Mouse (Mus musculus): Measurements from ENCODE around the gene Tmem229b. TPM values are rescaled to one million over a fixed set of nuclear protein-coding genes. Genes with fewer than 3 reads are reported as not detected.

Gene Tmem229b
- polyA plus RNA-seq (2011; ENCODE audit: insufficient read depth, insufficient read length, low replicate concordance, missing spikeins) = 6.2 and 18.7 TPM in 2 replicates

GRCm38 (mm10) chr12:79007126-79007753, at the start of gene Tmem229b:
TSS of gene Tmem229b (minus strand) at chr12:79007627.
- peak within 1 kb of the TSS; percentile 81 for H3K4me3 ChIP-seq (replicated peaks; ENCODE audit: control insufficient read depth, low read depth, low read length)
- peaks cover 3% of the 10 kb centered on the region; the same call in 1 of the 2 replicates for H3K4me1 ChIP-seq (ENCODE audit: control insufficient read depth, insufficient read depth, low read length)
- TF ChIP-seq POLR2A (IDR thresholded peaks at IDR 0.05; ENCODE audit: borderline replicate concordance, control insufficient read depth, low read depth, low read length) (no peak), CTCF (IDR thresholded peaks at IDR 0.05; ENCODE audit: control insufficient read depth, insufficient read depth, low read length) (no peak)
- peak within 1 kb of the TSS; percentile 70 for H3K27ac ChIP-seq (ENCODE audit: control insufficient read depth, insufficient read depth, low read depth, low read length, poor library complexity)
- WGBS = 3% methylated on average over 44 of the region's 49 CpGs

DNA sequence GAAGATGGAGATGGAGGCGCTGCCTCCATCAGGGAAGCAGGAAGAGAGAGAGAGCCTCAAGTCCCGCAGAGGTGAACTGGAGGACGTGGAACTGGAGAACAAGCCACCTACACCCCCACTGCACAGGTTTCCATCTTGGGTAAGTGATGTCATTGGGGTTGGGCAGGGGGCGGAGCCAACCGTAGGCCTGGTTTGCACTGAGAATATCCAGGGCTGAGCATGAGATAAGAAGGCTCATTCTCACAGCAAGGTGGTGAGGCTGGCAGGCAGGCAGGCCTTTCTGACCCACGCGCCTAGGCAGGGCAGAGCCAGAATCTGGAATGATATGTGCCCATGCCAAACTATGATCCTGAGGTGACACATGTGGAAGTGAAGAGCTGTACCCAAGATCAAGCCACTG, 47.8 kb upstream of the Tmem229b start:
- Histone ChIP-seq H3K4me1 (ENCODE audit: control insufficient read depth, insufficient read depth, low read length) (no peaks in the 10 kb centered on the region; the same call in 1 of the 2 replicates), H3K27ac (ENCODE audit: control insufficient read depth, insufficient read depth, low read depth, low read length, poor library complexity) (no peak overlapping the region), H3K4me3 (replicated peaks; ENCODE audit: control insufficient read depth, low read depth, low read length) (no peak overlapping the region)
- TF ChIP-seq POLR2A (IDR thresholded peaks at IDR 0.05; ENCODE audit: borderline replicate concordance, control insufficient read depth, low read depth, low read length) (no peak), CTCF (IDR thresholded peaks at IDR 0.05; ENCODE audit: control insufficient read depth, insufficient read depth, low read length) (no peak)
- 79% methylated on average over 7 of the region's 7 CpGs for WGBS

DNA sequence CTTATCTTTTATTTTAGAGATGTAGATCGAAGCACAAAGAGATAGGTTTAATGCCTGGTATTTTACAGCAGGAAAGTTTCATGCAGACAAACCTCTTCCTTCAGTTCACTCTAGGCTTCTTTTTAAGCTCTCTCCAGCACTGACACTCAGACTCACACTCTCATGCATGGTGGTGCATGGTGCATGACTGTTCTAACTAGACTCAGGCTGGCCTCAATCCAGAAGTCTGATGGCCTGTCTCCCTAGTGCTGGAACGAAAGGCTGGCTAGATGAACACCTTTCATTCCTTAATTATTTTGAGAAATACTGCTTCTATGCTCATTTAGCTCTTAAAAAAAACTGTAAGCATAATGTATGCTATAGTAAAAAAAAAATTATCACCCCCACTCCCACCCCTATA, 44.6 kb upstream of the Tmem229b start:
- Histone ChIP-seq H3K4me1 (ENCODE audit: control insufficient read depth, insufficient read depth, low read length) (no peaks in the 10 kb centered on the region; the same call in 1 of the 2 replicates), H3K4me3 (replicated peaks; ENCODE audit: control insufficient read depth, low read depth, low read length) (no peak overlapping the region), H3K27ac (ENCODE audit: control insufficient read depth, insufficient read depth, low read depth, low read length, poor library complexity) (no peak overlapping the region)
- WGBS = 76% methylated on average over 2 of the region's 2 CpGs
- TF ChIP-seq POLR2A (IDR thresholded peaks at IDR 0.05; ENCODE audit: borderline replicate concordance, control insufficient read depth, low read depth, low read length) (no peak), CTCF (IDR thresholded peaks at IDR 0.05; ENCODE audit: control insufficient read depth, insufficient read depth, low read length) (no peak)

DNA sequence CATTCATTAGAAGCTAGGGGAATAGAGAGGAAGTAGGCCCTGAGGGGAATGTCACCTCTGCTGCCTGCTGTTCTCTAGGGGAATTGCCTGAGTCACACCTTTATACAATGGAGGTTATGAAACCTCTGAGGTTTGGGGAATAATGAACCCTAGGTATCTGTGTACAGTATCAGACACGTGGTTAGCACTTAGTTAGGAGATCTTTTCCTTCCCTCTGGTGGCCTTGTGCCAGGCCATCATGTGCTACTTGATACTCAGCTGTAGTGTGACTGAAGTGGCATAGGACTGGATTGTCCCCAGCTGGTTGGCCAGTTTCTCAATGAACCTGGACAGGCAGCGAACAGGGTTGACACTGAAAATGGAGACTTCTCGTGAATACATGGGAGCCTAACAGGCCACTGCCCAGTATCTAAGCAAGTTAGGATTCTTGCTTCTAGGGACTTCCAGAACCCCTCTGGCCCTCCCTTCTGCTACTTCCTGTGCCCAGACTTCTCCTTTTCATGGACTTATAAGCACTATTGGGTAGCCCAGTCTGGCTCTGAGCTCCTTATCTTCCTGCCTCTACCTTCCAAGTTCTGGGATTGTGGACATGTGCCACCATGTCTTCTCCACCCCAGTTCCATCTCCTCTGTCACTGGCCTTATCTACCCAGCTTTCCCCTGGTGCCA, 43.3 kb upstream of the Tmem229b start:
- TF ChIP-seq POLR2A (IDR thresholded peaks at IDR 0.05; ENCODE audit: borderline replicate concordance, control insufficient read depth, low read depth, low read length) (no peak), CTCF (IDR thresholded peaks at IDR 0.05; ENCODE audit: control insufficient read depth, insufficient read depth, low read length) (no peak)

DNA sequence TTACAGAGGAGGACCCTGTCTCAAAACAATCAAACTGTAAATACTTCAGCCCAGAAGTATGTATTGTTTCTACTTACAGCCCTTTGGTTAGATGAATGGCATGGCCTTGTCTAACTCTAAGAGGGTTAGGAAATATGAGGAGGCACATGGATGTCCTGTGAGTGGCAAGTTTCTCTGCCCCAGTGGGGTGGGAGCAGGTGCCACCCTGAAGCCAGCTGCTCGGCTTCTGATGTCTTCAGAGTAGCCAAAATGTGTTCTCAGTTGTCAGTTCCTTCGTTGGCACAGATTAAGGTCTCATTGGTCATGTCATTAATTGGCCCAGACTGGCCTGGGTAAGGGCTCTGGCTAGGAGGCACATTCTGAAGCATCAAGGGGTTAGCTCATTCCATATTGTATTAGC, 42.4 kb upstream of the Tmem229b start:
- 71% methylated on average over 2 of the region's 2 CpGs for WGBS
- no peak overlapping the region for H3K27ac ChIP-seq (ENCODE audit: control insufficient read depth, insufficient read depth, low read depth, low read length, poor library complexity)
- H3K4me1 ChIP-seq (ENCODE audit: control insufficient read depth, insufficient read depth, low read length) = no peaks in the 10 kb centered on the region
- TF ChIP-seq POLR2A (IDR thresholded peaks at IDR 0.05; ENCODE audit: borderline replicate concordance, control insufficient read depth, low read depth, low read length) (no peak), CTCF (IDR thresholded peaks at IDR 0.05; ENCODE audit: control insufficient read depth, insufficient read depth, low read length) (no peak)
- no peak overlapping the region for H3K4me3 ChIP-seq (replicated peaks; ENCODE audit: control insufficient read depth, low read depth, low read length)

More for the DNA sequence above, 43.3 kb upstream of the Tmem229b start:
- H3K4me1 ChIP-seq (ENCODE audit: control insufficient read depth, insufficient read depth, low read length) = no peaks in the 10 kb centered on the region; the same call in 1 of the 2 replicates
- H3K4me3 ChIP-seq (replicated peaks; ENCODE audit: control insufficient read depth, low read depth, low read length) = no peak overlapping the region
- 47% methylated on average over 3 of the region's 3 CpGs for WGBS
- no peak overlapping the region for H3K27ac ChIP-seq (ENCODE audit: control insufficient read depth, insufficient read depth, low read depth, low read length, poor library complexity)

GRCm38 (mm10) chr12:79048898-79049297, 41.5 kb upstream of the Tmem229b start:
- WGBS = 95% methylated on average over 1 of the region's 1 CpGs
- no peak overlapping the region for H3K27ac ChIP-seq (ENCODE audit: control insufficient read depth, insufficient read depth, low read depth, low read length, poor library complexity)

DNA sequence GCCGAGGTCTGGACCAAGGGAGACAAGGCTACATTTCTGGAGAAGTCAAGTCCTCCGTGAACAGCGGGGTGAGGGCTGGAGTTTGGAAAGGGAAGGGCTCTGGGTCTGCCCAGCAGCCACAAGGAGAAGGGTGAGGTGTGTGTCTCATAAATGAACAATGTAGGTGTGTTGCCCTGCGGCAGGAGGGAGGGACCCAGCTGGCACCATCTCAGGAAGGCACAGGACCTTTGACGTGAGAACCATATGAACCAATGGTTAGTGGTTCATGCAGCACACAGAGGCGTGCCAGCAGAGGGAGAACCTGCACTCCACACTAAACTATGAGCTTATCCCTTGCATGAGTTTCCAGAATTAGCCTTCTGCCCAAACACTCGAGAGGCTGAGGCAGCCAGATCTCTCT, 39.8 kb upstream of the Tmem229b start:
- Histone ChIP-seq H3K4me3 (replicated peaks; ENCODE audit: control insufficient read depth, low read depth, low read length) (no peak overlapping the region), H3K27ac (ENCODE audit: control insufficient read depth, insufficient read depth, low read depth, low read length, poor library complexity) (no peak overlapping the region), H3K4me1 (ENCODE audit: control insufficient read depth, insufficient read depth, low read length) (no peaks in the 10 kb centered on the region)
- WGBS = 83% methylated on average over 7 of the region's 7 CpGs
- TF ChIP-seq CTCF (IDR thresholded peaks at IDR 0.05; ENCODE audit: control insufficient read depth, insufficient read depth, low read length) = no peak
- TF ChIP-seq POLR2A (IDR thresholded peaks at IDR 0.05; ENCODE audit: borderline replicate concordance, control insufficient read depth, low read depth, low read length) = no peak

More at GRCm38 (mm10) chr12:79048898-79049297, 41.5 kb upstream of the Tmem229b start:
- Histone ChIP-seq H3K4me3 (replicated peaks; ENCODE audit: control insufficient read depth, low read depth, low read length) (no peak overlapping the region), H3K4me1 (ENCODE audit: control insufficient read depth, insufficient read depth, low read length) (no peaks in the 10 kb centered on the region)
- TF ChIP-seq POLR2A (IDR thresholded peaks at IDR 0.05; ENCODE audit: borderline replicate concordance, control insufficient read depth, low read depth, low read length) (no peak), CTCF (IDR thresholded peaks at IDR 0.05; ENCODE audit: control insufficient read depth, insufficient read depth, low read length) (no peak)

DNA sequence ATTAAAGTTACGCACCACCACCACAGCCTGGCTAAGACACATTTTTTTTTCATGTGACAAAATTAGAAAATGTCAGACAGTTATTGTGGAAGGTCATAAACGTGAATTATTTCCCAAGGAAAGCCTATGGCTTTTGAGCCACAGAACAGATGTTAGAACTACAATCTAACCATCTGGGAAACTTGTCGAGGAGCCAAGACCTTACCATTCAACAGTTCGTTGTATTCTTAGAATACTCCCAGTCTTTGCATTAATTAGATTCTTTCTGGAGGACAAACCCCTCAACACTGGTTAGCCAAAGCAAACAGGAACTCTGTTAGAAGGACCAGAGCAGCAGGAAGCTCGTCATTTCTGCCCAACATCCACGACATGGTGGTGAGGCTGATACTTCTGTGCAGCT, 38.7 kb upstream of the Tmem229b start:
- Histone ChIP-seq H3K27ac (ENCODE audit: control insufficient read depth, insufficient read depth, low read depth, low read length, poor library complexity) (no peak overlapping the region), H3K4me1 (ENCODE audit: control insufficient read depth, insufficient read depth, low read length) (no peaks in the 10 kb centered on the region)
- 65% methylated on average over 6 of the region's 6 CpGs for WGBS

More for the DNA sequence above, 38.7 kb upstream of the Tmem229b start:
- H3K4me3 ChIP-seq (replicated peaks; ENCODE audit: control insufficient read depth, low read depth, low read length) = no peak overlapping the region
- TF ChIP-seq POLR2A (IDR thresholded peaks at IDR 0.05; ENCODE audit: borderline replicate concordance, control insufficient read depth, low read depth, low read length) = no peak
- TF ChIP-seq CTCF (IDR thresholded peaks at IDR 0.05; ENCODE audit: control insufficient read depth, insufficient read depth, low read length) = no peak
